Mouse (Mus musculus): ENCODE measurements around the gene Prkag2.
"Not testable (repeated sequence)": the region's sequence is repeated elsewhere in the genome, so short reads cannot be mapped to it uniquely, and the experiment has no call there.

Prkag2 gene

DNA sequence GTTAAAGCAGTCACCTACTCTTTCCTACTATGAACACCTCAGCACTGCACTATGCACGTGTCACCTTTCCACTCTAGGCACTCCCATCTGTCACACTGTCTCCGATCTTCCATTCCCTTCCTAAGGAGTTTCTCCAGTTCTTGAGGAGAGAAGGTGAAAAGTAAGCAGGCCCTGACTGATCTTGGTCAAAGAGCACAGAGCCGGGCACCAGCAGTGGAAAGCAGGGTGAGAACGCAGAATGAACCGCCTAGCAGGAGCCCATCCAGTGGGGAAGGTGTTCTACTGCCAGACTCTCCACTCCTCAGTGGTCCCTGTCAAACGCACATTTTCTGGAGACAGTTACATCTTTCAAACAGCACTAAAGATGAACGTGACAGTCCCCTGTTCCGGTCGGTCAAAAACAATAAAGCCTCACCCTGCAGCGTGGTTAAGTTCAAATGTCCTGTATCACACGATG is 259.4 kb downstream of the Prkag2 start:
- DNase-seq (ENCODE audit: extremely low spot score, low read depth, low spot score) = no peak

DNA sequence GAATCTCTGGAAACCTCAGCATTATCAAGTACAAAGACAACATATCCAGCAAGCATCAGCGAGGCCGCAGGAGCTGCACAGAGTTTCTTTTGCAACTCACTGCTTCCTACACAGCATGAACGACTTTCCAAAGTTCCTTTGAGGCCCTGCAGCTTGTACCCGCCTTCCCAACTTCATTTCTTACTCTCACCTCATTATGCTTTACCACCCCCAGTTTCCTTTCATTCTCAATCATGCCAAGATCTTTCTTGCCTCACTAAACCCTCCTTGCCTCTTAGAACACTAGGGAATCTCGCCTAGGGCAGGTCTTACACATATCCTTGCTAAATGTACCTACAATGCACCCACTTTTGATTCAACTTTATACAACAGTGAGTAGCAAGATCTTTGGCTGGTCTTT is 266.0 kb downstream of the Prkag2 start:
- no peak for DNase-seq (ENCODE audit: extremely low spot score, low read depth, low spot score)

DNA sequence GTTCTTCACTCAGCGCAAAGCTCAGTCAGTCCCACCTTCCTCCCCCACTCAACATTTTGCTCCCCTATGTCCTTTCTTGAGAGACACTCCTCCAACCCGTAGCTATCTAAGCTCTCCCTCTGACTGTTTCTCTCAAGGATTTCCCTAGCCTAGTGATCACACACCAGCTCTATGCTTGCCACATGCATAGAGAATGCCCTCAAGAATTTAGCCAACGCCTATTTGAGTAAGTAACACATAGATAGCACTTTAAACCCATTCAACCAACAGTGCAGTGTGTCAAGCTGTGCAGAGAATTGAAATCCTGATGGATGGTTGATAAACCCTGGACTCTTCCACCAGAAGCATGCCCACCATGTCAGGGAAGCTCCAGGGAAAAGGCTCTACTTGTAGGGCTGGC is 268.5 kb downstream of the Prkag2 start:
- DNase-seq (ENCODE audit: extremely low spot score, low read depth, low spot score) = no peak

GRCm38 (mm10) chr5:24828446-24828845 is 272.0 kb downstream of the Prkag2 start:
- DNase-seq (ENCODE audit: extremely low spot score, low read depth, low spot score) = no peak

- DNase-seq (ENCODE audit: extremely low spot score, low read depth, low spot score) = no peak
These were observed 273.3 kb downstream of the Prkag2 start for GRCm38 (mm10) chr5:24827173-24827572.

- no peak for DNase-seq (ENCODE audit: extremely low spot score, low read depth, low spot score)
These were observed 274.2 kb downstream of the Prkag2 start for GRCm38 (mm10) chr5:24826056-24826770.

- no peak for DNase-seq (ENCODE audit: extremely low spot score, low read depth, low spot score)
These were observed 274.9 kb downstream of the Prkag2 start for GRCm38 (mm10) chr5:24825365-24826055.

GRCm38 (mm10) chr5:24823864-24824405 is 276.5 kb downstream of the Prkag2 start:
- no peak for DNase-seq (ENCODE audit: extremely low spot score, low read depth, low spot score)

GRCm38 (mm10) chr5:24822781-24823180 is 277.7 kb downstream of the Prkag2 start:
- DNase-seq (ENCODE audit: extremely low spot score, low read depth, low spot score) = no peak

- not testable (repeated sequence) for DNase-seq (ENCODE audit: extremely low spot score, low read depth, low spot score)
These were observed 278.2 kb downstream of the Prkag2 start for GRCm38 (mm10) chr5:24822231-24822630.

GRCm38 (mm10) chr5:24821403-24821841 is 279.0 kb downstream of the Prkag2 start:
- no peak for DNase-seq (ENCODE audit: extremely low spot score, low read depth, low spot score)

GRCm38 (mm10) chr5:24820627-24821026 is 279.8 kb downstream of the Prkag2 start:
- DNase-seq (ENCODE audit: extremely low spot score, low read depth, low spot score) = no peak

DNA sequence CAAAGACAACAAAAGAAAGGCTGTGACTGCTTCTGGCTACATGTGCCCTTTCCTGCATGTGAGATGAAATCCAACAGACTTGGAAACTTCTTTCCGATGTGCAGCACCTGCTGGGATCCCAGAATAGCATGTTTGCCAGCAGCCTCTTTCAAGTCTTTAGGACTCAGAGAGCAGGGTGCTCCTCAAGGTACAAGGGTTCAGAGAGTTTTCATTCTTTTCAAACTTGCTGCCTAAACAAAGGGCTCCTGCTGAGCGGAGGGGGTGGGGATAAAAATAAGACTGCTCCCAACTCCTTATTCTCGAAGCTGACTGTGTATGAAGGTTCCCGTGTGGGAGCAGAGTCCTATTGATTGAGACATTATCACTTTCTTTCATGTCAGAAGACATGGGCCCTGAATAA is 283.3 kb downstream of the Prkag2 start:
- DNase-seq (ENCODE audit: extremely low spot score, low read depth, low spot score) = no peak

DNA sequence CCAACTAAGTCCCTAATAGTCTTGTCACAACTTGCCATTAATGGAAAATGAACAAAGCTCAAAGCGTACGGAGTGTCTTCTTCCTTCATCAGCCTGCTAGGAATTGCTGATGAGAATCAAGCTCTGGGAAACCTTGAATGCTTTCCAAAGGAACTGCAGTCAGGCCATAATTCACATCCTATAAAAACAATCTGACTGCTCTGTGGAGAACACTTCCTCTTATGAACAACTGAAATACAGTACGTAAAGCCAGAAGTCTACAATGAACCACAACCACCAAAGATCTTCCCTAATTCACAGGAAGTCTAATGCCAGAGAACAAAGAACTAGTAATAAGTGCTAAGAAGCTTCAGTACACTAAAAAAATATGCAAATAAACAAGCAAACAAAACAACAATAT is 286.5 kb downstream of the Prkag2 start:
- no peak for DNase-seq (ENCODE audit: extremely low spot score, low read depth, low spot score)

DNA sequence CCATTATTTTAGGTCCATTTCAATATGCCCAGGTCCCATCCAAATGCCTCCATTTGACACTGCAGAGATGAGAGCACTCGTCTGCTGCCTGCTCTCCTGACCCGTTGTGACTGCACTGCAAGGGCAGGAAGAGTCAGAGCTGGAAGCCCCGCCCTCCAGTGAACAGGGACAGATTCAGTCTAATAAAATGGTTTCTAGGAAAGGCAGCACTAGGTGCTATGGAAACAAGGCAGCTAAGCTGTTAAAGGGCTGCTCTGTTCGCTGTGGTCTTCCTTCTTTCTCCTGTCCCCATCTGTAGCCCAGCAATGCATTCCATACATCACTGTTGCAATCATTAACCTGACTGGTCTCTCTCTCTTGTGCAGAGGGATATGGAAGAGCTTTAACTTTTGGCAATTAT is 287.4 kb downstream of the Prkag2 start:
- no peak for DNase-seq (ENCODE audit: extremely low spot score, low read depth, low spot score)
